Mouse (Mus musculus) spleen, postnatal 36 days (tissue): Measurements from ENCODE around the gene Rev1.
A peak's percentile ranks its signal among the peaks of the same experiment; 100 is the strongest.

Source experiments
- DNase-seq, 2 experiments: peaks; one replicate each; pipeline ENCODE4 v3.0.0; 2022; ENCODE audit warnings: low spot score in 2 of 2, mixed read lengths in 1 of 2

The Rev1 gene

GRCm38 (mm10) chr1:38129501-38130267, at the start of gene Rev1:
Gene Rev1 (minus strand): TSS chr1:38129801.
- DNase-seq, result peak; percentile 90 to 92

- no peak for DNase-seq
These were observed 49.3 kb upstream of the Rev1 start for GRCm38 (mm10) chr1:38178929-38179328.

- DNase-seq, result no peak
These were observed 46.5 kb upstream of the Rev1 start for GRCm38 (mm10) chr1:38176077-38176476.

- DNase-seq, result no peak
These were observed 42.3 kb upstream of the Rev1 start for GRCm38 (mm10) chr1:38171874-38172273.

- DNase-seq, result no peak
These were observed 36.1 kb upstream of the Rev1 start for GRCm38 (mm10) chr1:38165696-38166095.

DNA sequence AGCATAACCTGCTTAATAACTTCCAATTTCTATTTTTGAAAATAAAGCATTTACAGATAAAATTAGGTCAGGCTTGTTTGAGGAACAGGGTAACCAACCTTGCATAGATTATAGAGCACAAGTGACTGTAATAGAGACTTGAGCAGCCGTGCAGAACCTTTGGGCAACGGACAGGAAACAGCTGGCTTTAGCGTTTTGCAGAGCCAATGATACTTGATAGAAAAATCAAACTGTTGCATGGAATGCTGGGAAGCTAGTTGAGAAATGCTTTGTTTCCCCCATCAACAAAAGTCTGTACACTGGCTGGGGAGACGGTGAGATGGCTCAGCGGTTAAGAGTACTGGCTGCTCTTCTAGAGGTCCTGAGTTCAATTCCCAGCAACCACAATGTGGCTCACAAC, 20.5 kb upstream of the Rev1 start:
- peak; percentile 29 to 30 for DNase-seq

- no peak for DNase-seq
These were observed 16.4 kb upstream of the Rev1 start for GRCm38 (mm10) chr1:38146008-38146407.

- DNase-seq, result no peak
These were observed 11.8 kb upstream of the Rev1 start for GRCm38 (mm10) chr1:38141371-38141770.

DNA sequence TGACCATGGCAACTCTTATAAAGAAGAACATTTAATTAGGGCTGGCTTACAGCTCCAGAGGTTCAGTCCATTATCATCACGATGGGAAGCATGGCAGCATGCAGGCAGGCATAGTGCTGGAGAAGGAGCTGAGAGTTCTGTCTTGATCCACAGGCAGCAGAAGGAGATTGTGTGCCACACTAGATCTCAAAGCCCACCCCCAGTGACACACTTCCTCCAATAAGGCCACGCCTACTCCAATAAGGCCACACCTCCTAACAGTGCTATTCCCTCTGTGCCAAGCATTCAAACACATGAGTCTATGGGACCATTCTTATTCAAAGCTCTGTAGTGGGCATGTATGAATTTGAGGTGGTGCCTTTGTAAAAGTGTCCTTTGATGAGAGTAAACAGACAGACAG, 11.3 kb upstream of the Rev1 start:
- no peak for DNase-seq

DNA sequence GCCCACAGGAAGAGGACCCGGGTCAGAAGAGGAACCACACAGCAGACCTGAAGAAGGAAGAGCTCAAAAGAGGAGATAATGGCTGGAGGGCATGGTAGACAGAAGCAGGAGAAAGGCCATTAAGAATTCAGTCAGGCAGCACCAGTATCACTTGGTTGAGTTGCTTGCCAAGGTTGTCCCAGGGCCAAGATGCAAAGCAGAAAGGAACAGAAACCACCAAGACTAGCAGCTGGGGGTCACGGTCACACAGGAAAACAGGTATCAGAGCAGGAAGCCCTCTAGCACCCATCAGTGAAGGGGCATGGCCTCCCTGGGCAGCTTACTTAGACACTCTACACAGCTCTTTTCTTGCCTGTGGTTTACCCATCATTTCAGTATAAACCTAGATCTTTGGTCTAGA, 9.8 kb upstream of the Rev1 start:
- peak; percentile 75 to 77 for DNase-seq

GRCm38 (mm10) chr1:38132942-38133341, 3.3 kb upstream of the Rev1 start:
- DNase-seq, result no peak

GRCm38 (mm10) chr1:38130715-38131483, 1.3 kb upstream of the Rev1 start:
- DNase-seq, result peak; percentile 20 to 58

- DNase-seq, result peak; percentile 41 to 43
These were observed 623 bp downstream of the Rev1 start for GRCm38 (mm10) chr1:38128919-38129436.

DNA sequence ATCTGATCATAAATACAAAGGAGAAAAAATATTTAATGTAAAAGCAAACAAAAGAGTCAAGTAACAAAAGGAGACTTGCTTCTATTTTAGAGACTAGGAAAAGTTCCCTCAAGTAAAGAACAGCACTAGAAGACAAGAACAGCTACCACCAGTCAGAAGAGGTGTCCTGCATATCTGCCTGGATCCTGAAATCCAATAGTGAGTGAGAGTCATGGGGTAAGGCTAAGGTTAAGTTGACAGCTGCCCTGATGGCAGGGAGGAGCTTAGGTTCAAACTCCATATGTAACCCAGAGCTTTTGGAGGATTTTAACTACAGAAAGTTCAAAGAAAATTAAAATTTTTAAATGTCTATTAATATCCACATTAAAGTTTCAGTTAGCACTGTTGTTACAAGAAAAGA, 2.6 kb downstream of the Rev1 start:
- DNase-seq, result no peak

GRCm38 (mm10) chr1:38126426-38126825, 3.2 kb downstream of the Rev1 start:
- DNase-seq, result no peak

GRCm38 (mm10) chr1:38124261-38124660, 5.3 kb downstream of the Rev1 start:
- DNase-seq, result no peak

DNA sequence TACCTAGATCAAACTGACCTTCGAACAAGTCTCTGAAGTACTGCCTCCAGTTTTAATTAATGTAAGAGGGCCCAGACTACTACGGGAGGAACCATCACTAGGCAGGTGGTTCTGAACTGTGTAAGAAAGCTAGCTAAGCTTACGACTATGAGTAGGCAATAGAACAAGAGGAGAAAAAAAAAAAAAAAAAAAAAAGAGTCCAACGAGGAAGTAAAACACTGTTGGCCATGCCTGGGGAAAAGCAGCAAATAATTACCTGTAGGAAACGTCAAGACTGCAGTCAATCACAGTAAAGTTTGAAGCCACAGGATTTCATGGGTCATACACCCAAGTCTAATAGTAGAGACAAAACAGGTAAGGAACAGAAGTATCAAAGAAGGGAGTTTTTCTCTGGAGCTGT, 8.7 kb downstream of the Rev1 start:
- no peak for DNase-seq

- DNase-seq, result no peak
These were observed 11.0 kb downstream of the Rev1 start for GRCm38 (mm10) chr1:38118624-38119023.

- DNase-seq, result no peak
These were observed 19.8 kb downstream of the Rev1 start for GRCm38 (mm10) chr1:38109786-38110185.

DNA sequence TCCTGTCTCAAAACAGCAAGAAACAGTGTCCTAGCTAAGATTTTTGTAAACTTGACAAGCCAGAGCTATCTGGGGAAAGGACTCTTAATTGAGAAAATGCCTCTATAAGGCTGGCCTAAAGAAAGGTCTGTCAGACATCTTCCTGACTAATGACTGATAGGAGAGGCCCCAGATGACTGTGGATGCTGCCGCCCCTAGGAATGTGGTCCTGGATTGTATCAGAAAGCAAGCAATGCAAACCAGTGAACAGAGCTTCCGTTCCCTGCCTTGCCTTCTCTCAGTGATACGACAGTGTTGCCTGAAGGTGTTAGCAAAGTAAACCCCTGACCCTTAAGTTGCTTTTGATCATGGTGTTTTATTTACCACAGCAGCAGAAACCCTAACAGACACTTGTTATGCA, 25.8 kb downstream of the Rev1 start:
- no peak for DNase-seq

DNA sequence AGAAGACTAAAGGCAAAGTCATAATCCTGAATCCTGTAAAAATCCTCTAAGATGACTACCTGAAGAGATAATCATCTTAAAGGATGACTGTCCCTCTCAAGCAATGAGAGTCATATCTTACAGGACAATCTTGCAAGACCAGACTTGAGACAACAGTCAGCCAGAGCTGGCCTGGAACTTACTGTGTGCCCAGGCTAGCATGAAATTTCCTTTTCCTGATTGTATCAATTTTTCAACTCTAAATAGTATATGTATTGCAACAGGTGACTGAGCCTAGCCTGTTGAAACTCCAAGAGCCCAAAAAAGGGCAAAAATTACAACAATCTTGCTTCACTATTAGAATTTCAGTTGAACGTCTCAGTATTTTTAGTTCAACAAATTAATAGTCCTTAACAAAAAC, 26.4 kb downstream of the Rev1 start:
- DNase-seq, result no peak

DNA sequence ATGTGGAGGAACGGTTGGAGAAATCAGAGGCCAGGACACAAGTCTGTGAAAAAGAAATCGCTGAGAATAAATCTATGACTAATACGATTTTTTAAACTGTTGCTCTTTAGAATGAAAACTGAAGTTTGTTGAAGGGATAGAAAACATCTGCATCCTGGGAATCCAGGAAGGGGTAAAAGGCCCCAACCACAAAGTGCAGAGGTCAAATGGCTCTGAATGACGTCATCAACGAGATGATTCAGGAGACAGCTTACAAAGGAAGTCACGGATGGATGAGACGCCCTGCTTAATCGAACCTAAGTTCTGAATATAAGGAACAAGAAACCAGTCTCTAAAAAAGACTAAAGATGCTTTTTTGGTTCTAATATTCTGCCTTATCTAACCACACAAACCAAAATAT, 48.3 kb downstream of the Rev1 start:
- DNase-seq, result no peak

GRCm38 (mm10) chr1:38071326-38071725, 58.3 kb downstream of the Rev1 start:
- no peak for DNase-seq
